Mouse (Mus musculus) kidney, adult 2 months (tissue): ENCODE data around the gene Msx3. TPM values are rescaled to one million over a fixed set of nuclear protein-coding genes. Genes with fewer than 3 reads are reported as not detected.

Source experiments
- DNase-seq: peaks from one replicate; pipeline ENCODE4 v3.0.0; 2021
- H3K27ac ChIP-seq: fragments of 200-500 bp; 2 replicates; pipeline ENCODE4 v1.5.1; 2012; ENCODE audit warnings: low read depth, low read length, control low read depth, inconsistent platforms; ENCODE audit not compliant: insufficient read depth
- H3K27me3 ChIP-seq: fragments of 200-500 bp; replicated peaks from 2 replicates; pipeline ENCODE4 v1.6.1; 2012; ENCODE audit warnings: mild to moderate bottlenecking, moderate library complexity, low read length, inconsistent platforms; ENCODE audit not compliant: control insufficient read depth, insufficient read depth
- H3K36me3 ChIP-seq: fragments of 200-500 bp; 2 replicates; pipeline ENCODE4 v1.6.1; 2012; ENCODE audit warnings: mild to moderate bottlenecking, moderate library complexity, low read length, inconsistent platforms; ENCODE audit not compliant: control insufficient read depth, insufficient read depth
- H3K4me1 ChIP-seq: fragments of 200-500 bp; 2 replicates; pipeline ENCODE4 v1.6.1; 2011; ENCODE audit warnings: low read length; ENCODE audit not compliant: control insufficient read depth, insufficient read depth
- H3K4me3 ChIP-seq: fragments of 200-500 bp; 2 replicates; pipeline ENCODE4 v1.5.1; 2011; ENCODE audit warnings: mild to moderate bottlenecking, low read depth, low read length, control low read depth; ENCODE audit not compliant: insufficient read depth
- CTCF ChIP-seq: fragments of 200-500 bp; conservative IDR thresholded peaks from 2 replicates; pipeline ENCODE4 v1.5.1; 2011; ENCODE audit warnings: low read depth, mild to moderate bottlenecking, control low read depth, low read length, moderate library complexity, mixed read lengths; ENCODE audit not compliant: insufficient read depth, insufficient read length
- POLR2A ChIP-seq: fragments of 200-500 bp; IDR thresholded peaks from one replicate; pipeline ENCODE4 v1.6.1; 2011; ENCODE audit warnings: low read depth, low read length, control low read depth
- WGBS: fragments of 180-500 bp; shearing (Covaris S2); methylation state at CpG from one replicate; pipeline ENCODE4 v1.1.7; 2018; 5-methylcytosine and 5-hydroxymethylcytosine counted together
- polyA plus RNA-seq: library from polyadenylated mRNA; depleted of rRNA; stranded (reverse); fragments of >200 nt; gene quantifications from 2 replicates; pipeline ENCODE4 v1.2.3, GENCODE M21; 2012; rRNA removed

Msx3 gene
- polyA plus RNA-seq, 1 experiment: not detected

- Histone ChIP-seq H3K27me3 (no peaks in the 10 kb centered on the region), H3K4me1 (no peaks in the 10 kb centered on the region), H3K36me3 (peaks cover 3% of the 10 kb centered on the region; the same call in 1 of the 2 replicates), H3K27ac (no peak overlapping the region), H3K4me3 (no peak overlapping the region)
- TF ChIP-seq CTCF (no peak), POLR2A (no peak)
- no peak for DNase-seq
- WGBS: 94% methylated on average over 8 of the region's 8 CpGs
These were observed 44.2 kb downstream of the Msx3 start for GRCm38 (mm10) chr7:140004666-140005065.

- Histone ChIP-seq H3K27me3 (no peaks in the 10 kb centered on the region), H3K36me3 (peaks cover 3% of the 10 kb centered on the region; the same call in 1 of the 2 replicates), H3K27ac (no peak overlapping the region), H3K4me3 (no peak overlapping the region), H3K4me1 (no peaks in the 10 kb centered on the region)
- DNase-seq: no peak
- TF ChIP-seq CTCF (no peak), POLR2A (no peak)
- WGBS: 69% methylated on average over 12 of the region's 12 CpGs
These were observed 47.7 kb downstream of the Msx3 start for GRCm38 (mm10) chr7:140001086-140001740.

- no peak overlapping the region for H3K4me3 ChIP-seq
- H3K27me3 ChIP-seq: no peaks in the 10 kb centered on the region
- TF ChIP-seq POLR2A (no peak), CTCF (no peak)
- 94% methylated on average over 13 of the region's 13 CpGs for WGBS
- H3K27ac ChIP-seq: no peak overlapping the region
- H3K36me3 ChIP-seq: peaks cover 1% of the 10 kb centered on the region; the same call in 1 of the 2 replicates
- H3K4me1 ChIP-seq: no peaks in the 10 kb centered on the region
- no peak for DNase-seq
These were observed 50.1 kb downstream of the Msx3 start for GRCm38 (mm10) chr7:139998691-139999350.

Other genes starting within 250 kb of the Msx3 start
- 0.16 and 0.17 TPM in 2 replicates for gene Adgra1, start 214.9 kb downstream of the Msx3 start, polyA plus RNA-seq
- gene Kndc1, start 154.4 kb downstream of the Msx3 start, polyA plus RNA-seq: 0.02 TPM in 1 of 2 replicates, not detected in the other
- 0.13 TPM in 1 of 2 replicates, not detected in the other for gene Utf1, start 105.3 kb downstream of the Msx3 start, polyA plus RNA-seq
- 0.13 and 0.29 TPM in 2 replicates for gene 6430531B16Rik, start 70.3 kb downstream of the Msx3 start, polyA plus RNA-seq
- gene Adam8, start 56.5 kb downstream of the Msx3 start, polyA plus RNA-seq: 1.8 and 2.2 TPM in 2 replicates
- 28.6 and 43.3 TPM in 2 replicates for gene Zfp511, start 12.7 kb downstream of the Msx3 start, polyA plus RNA-seq
- gene Tubgcp2, start 12.4 kb downstream of the Msx3 start, polyA plus RNA-seq: 19.9 and 20.0 TPM in 2 replicates
- 0.16 and 0.52 TPM in 2 replicates for gene Caly, start 33.5 kb upstream of the Msx3 start, polyA plus RNA-seq
- gene Prap1, start 44.3 kb upstream of the Msx3 start, polyA plus RNA-seq: 1.1 and 1.9 TPM in 2 replicates
- 147 and 161 TPM in 2 replicates for gene Fuom, start 53.4 kb upstream of the Msx3 start, polyA plus RNA-seq
- gene Paox, start 66.7 kb upstream of the Msx3 start, polyA plus RNA-seq: 10.4 and 12.0 TPM in 2 replicates
- 381 and 422 TPM in 2 replicates for gene Echs1, start 67.4 kb upstream of the Msx3 start, polyA plus RNA-seq
- 40.3 and 45.1 TPM in 2 replicates for gene Mtg1, start 88.5 kb upstream of the Msx3 start, polyA plus RNA-seq
- gene Sprn, start 105.8 kb upstream of the Msx3 start, polyA plus RNA-seq: 0.16 TPM in 2 replicates
- not detected in 2 replicates for gene Olfr522, start 115.7 kb upstream of the Msx3 start, polyA plus RNA-seq
- gene Olfr523, start 124.1 kb upstream of the Msx3 start, polyA plus RNA-seq: 0.05 TPM in 1 of 2 replicates, not detected in the other
- gene Olfr524, start 156.9 kb upstream of the Msx3 start, polyA plus RNA-seq: not detected in 2 replicates
- 0.30 and 0.66 TPM in 2 replicates for gene Cd163l1, start 169.2 kb upstream of the Msx3 start, polyA plus RNA-seq
- 0.11 TPM in 2 replicates for gene 5830411N06Rik, start 198.2 kb upstream of the Msx3 start, polyA plus RNA-seq